Mouse (Mus musculus) neutrophil, adult 83 days (primary cell): ENCODE data around the gene Syce3. TPM values are rescaled to one million over a fixed set of nuclear protein-coding genes. Genes with fewer than 3 reads are reported as not detected.

Experiments
- total RNA-seq, 2 experiments: library from RNA; stranded (reverse); gene quantifications; one replicate each; pipeline ENCODE4 v1.2.4; 2023

The Syce3 gene
- total RNA-seq, result not detected

GRCm38 (mm10) chr15:89410118-89410517 is at the start of gene Syce3:
TSS of gene Syce3 (minus strand) at chr15:89410503.

GRCm38 (mm10) chr15:89453865-89454478 is 43.7 kb upstream of the Syce3 start, which contains the start of gene Mapk8ip2:
TSS of gene Mapk8ip2 (plus strand) at chr15:89453913.

GRCm38 (mm10) chr15:89429352-89430221 is 19.3 kb upstream of the Syce3 start, which contains the start of the genes C730034F03Rik, Gm44502 and Chkb:
TSS of gene C730034F03Rik (plus strand) at chr15:89429589.
TSS of gene Gm44502 (minus strand) at chr15:89429696.
TSS of gene Chkb (minus strand) at chr15:89429908.

GRCm38 (mm10) chr15:89425711-89426121 is 15.4 kb upstream of the Syce3 start, which contains the start of gene Cpt1b:
TSS of gene Cpt1b (minus strand) at chr15:89425863.

DNA sequence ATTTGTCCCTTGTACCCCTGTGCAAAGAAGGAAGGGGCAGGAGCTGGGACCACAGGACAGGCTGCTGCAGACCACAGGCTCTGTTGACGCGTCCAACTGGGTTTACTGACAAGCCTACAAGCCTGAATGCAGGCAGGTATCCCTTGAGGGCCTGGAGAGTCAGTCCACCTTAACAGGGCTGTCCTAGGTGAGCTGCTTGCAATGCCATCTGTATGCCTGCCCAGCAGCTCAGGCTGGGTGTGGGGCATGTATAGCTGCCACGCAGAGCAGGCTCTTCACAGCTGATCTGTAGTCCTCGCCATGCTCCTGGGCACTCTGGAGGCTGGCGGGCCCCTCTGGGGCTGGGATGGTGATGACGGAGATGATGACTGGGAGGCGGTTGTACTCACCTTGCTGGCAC is 25.7 kb downstream of the Syce3 start, which contains the start of gene Klhdc7b:
Klhdc7b (plus strand) TSS at position 301 of the 400 bp plus-strand sequence.

GRCm38 (mm10) chr15:89378831-89379401 is 31.4 kb downstream of the Syce3 start, which contains the start of gene Odf3b:
TSS of gene Odf3b (minus strand) at chr15:89379282.

DNA sequence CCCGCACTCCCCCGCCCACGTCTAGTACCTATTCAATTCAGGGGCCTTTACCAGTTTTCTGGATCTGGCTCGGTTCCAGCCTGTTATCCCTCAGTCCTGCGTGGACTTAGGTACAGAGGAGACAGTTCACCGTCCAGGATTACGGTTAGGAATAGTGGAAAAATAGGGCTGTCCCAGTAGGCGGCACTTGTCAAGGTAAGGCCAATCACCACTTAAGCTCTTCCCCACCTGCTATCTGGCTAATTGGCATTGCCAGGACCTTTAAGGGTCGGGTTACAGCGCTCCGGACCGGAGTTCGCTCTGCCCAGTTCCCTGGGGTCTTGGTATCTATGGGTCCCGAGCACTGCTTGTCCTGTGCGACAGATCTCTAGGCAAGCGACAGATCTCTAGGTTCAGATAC is 33.3 kb downstream of the Syce3 start, which contains the start of gene Tymp:
Tymp (minus strand) TSS at position 83 of the 400 bp plus-strand sequence.

GRCm38 (mm10) chr15:89373762-89374248 is 36.5 kb downstream of the Syce3 start, which contains the start of gene Sco2:
TSS of gene Sco2 (minus strand) at chr15:89373846.

GRCm38 (mm10) chr15:89355241-89356187 is 54.8 kb downstream of the Syce3 start, which contains the start of the genes Lmf2 and Ncaph2:
TSS of gene Lmf2 (minus strand) at chr15:89355659.
TSS of gene Ncaph2 (plus strand) at chr15:89355719.

Other genes starting within 250 kb of the Syce3 start
- 10 to 100 TPM; 60.7 to 68.5 TPM for gene Plxnb2, start 229.7 kb downstream of the Syce3 start, total RNA-seq
- 1 to 10 TPM; 1.8 to 2.3 TPM for gene Dennd6b, start 214.0 kb downstream of the Syce3 start, total RNA-seq
- 10 to 100 TPM; 32.1 to 34.2 TPM for gene Ppp6r2, start 198.9 kb downstream of the Syce3 start, total RNA-seq
- gene Sbf1, start 95.2 kb downstream of the Syce3 start, total RNA-seq, result 100 to 1,000 TPM; 110 to 118 TPM
- gene Adm2, start 87.8 kb downstream of the Syce3 start, total RNA-seq, result not detected
- gene Miox, start 76.1 kb downstream of the Syce3 start, total RNA-seq, result not detected
- 10 to 100 TPM; 38.9 to 51.4 TPM for gene Lmf2, start 54.8 kb downstream of the Syce3 start, total RNA-seq
- 100 to 1,000 TPM in 1 of 2 experiments, 10 to 100 TPM in 1; 92.6 to 104 TPM for gene Ncaph2, start 54.8 kb downstream of the Syce3 start, total RNA-seq
- 1 to 10 TPM; 5.1 to 5.4 TPM for gene Sco2, start 36.7 kb downstream of the Syce3 start, total RNA-seq
- gene Tymp, start 33.5 kb downstream of the Syce3 start, total RNA-seq, result under 1 TPM; 0.22 to 0.24 TPM
- gene Odf3b, start 31.2 kb downstream of the Syce3 start, total RNA-seq, result 1 to 10 TPM in 1 of 2 experiments, not detected in 1; 1.1 TPM
- gene Klhdc7b, start 25.6 kb downstream of the Syce3 start, total RNA-seq, result not detected
- gene Cpt1b, start 15.4 kb upstream of the Syce3 start, total RNA-seq, result 1 to 10 TPM; 4.3 to 5.4 TPM
- 10 to 100 TPM; 11.1 to 15.7 TPM for gene C730034F03Rik, start 19.1 kb upstream of the Syce3 start, total RNA-seq
- gene Gm44502, start 19.2 kb upstream of the Syce3 start, total RNA-seq, result not detected
- gene Chkb, start 19.4 kb upstream of the Syce3 start, total RNA-seq, result 100 to 1,000 TPM; 101 to 122 TPM
- not detected for gene Mapk8ip2, start 43.4 kb upstream of the Syce3 start, total RNA-seq
- 10 to 100 TPM; 12.7 to 14.9 TPM for gene Arsa, start 66.9 kb upstream of the Syce3 start, total RNA-seq
- gene Shank3, start 89.1 kb upstream of the Syce3 start, total RNA-seq, result 1 to 10 TPM; 1.0 to 3.4 TPM
- not detected for gene Acr, start 157.8 kb upstream of the Syce3 start, total RNA-seq
- 1 to 10 TPM; 2.0 to 4.4 TPM for gene Rabl2, start 181.4 kb upstream of the Syce3 start, total RNA-seq